Mouse (Mus musculus): ENCODE data around the gene Plekhm2. TPM values are rescaled to one million over a fixed set of nuclear protein-coding genes. Genes with fewer than 3 reads are reported as not detected.
A peak's percentile ranks its signal among the peaks of the same experiment; 100 is the strongest.

Plekhm2 gene
- total and polyA plus RNA-seq, 3 experiments, result 12.4 to 28.2 (median 13.7) TPM

DNA sequence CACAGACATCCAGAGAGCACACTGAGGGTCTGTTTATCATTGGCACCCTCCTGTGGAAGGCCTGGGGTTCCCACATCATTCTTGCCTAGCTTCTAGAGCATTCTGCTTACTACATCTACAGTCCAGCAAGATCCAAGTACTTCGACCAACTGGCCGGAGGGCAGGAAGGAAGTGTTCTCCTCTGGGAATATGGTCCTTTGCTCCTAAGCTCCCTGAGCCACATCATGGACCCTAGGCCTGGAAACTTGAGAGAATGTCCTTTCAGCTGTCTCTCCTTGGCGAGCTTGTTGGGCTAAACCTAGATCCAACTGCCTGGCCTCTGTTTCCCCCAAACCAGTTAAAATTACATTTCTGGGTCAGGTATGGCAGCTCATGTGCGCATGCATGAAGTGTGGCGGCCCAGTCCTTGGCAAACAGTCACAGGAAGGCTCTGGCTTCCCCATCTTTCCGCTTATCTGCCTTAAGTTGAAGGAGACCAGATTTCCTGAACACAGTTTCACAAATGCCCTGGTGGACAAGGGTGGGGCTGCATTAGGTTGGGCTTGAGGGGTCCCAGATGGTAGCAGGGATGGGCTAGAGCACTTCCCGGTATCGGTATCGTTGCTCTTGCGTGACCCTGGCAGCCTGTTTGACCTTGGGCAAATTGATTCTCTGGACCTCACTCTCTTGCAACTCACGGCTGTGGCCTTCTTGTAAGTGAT, 62.0 kb downstream of the Plekhm2 start:
- Histone ChIP-seq H3K27me3 (replicated peaks) (no peaks in the 10 kb centered on the region), H3K27ac (ENCODE audit: insufficient read depth, low read depth) (no peak overlapping the region), H3K79me2 (replicated peaks; ENCODE audit: control insufficient read depth, extremely low read depth, insufficient read depth, poor library complexity, severe bottlenecking) (no peaks in the 10 kb centered on the region), H3K4me3 (replicated peaks in 1 of 3; ENCODE audit: low read depth in 2 of 3, low read length in 2 of 3, poor library complexity in 1 of 3) (no peak overlapping the region), H3K4me1 (ENCODE audit: control insufficient read depth in 1 of 2, insufficient read depth in 2 of 2) (peaks cover 11 to 18% of the 10 kb centered on the region in 2 experiments), H3K9ac (ENCODE audit: insufficient read depth, low read depth) (no peak overlapping the region), H3K9me3 (replicated peaks; ENCODE audit: low read length) (peaks cover 6% of the 10 kb centered on the region), H3K4me2 (ENCODE audit: insufficient read depth, low read depth, poor library complexity, severe bottlenecking) (no peak overlapping the region), H3K36me3 (replicated peaks in 1 of 2; ENCODE audit: control insufficient read depth in 1 of 2, insufficient read depth in 1 of 2, low read length in 1 of 2) (no peaks in the 10 kb centered on the region)
- DNase-seq (ENCODE audit: extremely low read depth), result no peak
- no peak for TF ChIP-seq PAX5 (IDR thresholded peaks at IDR 0.05; ENCODE audit: low read length)
- no peak for TF ChIP-seq ZC3H11A (IDR thresholded peaks at IDR 0.05; ENCODE audit: low read depth, low read length)
- no peak for TF ChIP-seq TBP (conservative IDR thresholded peaks at IDR 0.05; ENCODE audit: low read depth, low read length)
- no peak for TF ChIP-seq NELFE (IDR thresholded peaks at IDR 0.05; ENCODE audit: low read depth, low read length)
- no peak for TF ChIP-seq EP300 (IDR thresholded peaks at IDR 0.05; ENCODE audit: low read length)
- TF ChIP-seq ZKSCAN1 (IDR thresholded peaks at IDR 0.05; ENCODE audit: borderline replicate concordance, low read depth, low read length), result no peak
- TF ChIP-seq RCOR1 (conservative IDR thresholded peaks at IDR 0.05; ENCODE audit: low read depth, low read length), result no peak
- TF ChIP-seq ZNF384 (IDR thresholded peaks at IDR 0.05; ENCODE audit: low read depth, low read length), result no peak
- no peak for TF ChIP-seq ETS1 (conservative IDR thresholded peaks at IDR 0.05; ENCODE audit: low read depth, low read length)
- TF ChIP-seq CHD2 (IDR thresholded peaks at IDR 0.05; ENCODE audit: low read length), result no peak
- TF ChIP-seq JUND (conservative IDR thresholded peaks at IDR 0.05; ENCODE audit: low read depth, low read length), result no peak
- TF ChIP-seq MXI1 (IDR thresholded peaks at IDR 0.05; ENCODE audit: low read depth, low read length), result no peak
- no peak for TF ChIP-seq MAFK (IDR thresholded peaks at IDR 0.05; ENCODE audit: insufficient replicate concordance, low read length)
- TF ChIP-seq USF2 (conservative IDR thresholded peaks at IDR 0.05; ENCODE audit: low read depth, low read length), result no peak
- dilution Hi-C loops (cut with MboI; ENCODE audit: extremely low pct_ligation_motif_present, extremely low pct_unique_long_range_greater_than_20kb, low sequenced_read_pairs) (no loop called here), in situ Hi-C loops (cut with MboI; ENCODE audit: low pct_ligation_motif_present, low pct_unique_long_range_greater_than_20kb, low sequenced_read_pairs) (no loop called here)

- dilution Hi-C loops (cut with MboI; ENCODE audit: extremely low pct_ligation_motif_present, extremely low pct_unique_long_range_greater_than_20kb, low sequenced_read_pairs) (no loop called here), in situ Hi-C loops (cut with MboI; ENCODE audit: low pct_ligation_motif_present, low pct_unique_long_range_greater_than_20kb, low sequenced_read_pairs) (no loop called here)
- Histone ChIP-seq H3K36me3 (replicated peaks in 1 of 2; ENCODE audit: control insufficient read depth in 1 of 2, insufficient read depth in 1 of 2, low read length in 1 of 2) (no peaks in the 10 kb centered on the region), H3K27me3 (replicated peaks) (no peaks in the 10 kb centered on the region), H3K27ac (ENCODE audit: insufficient read depth, low read depth) (no peak overlapping the region), H3K9ac (ENCODE audit: insufficient read depth, low read depth) (no peak overlapping the region), H3K4me2 (ENCODE audit: insufficient read depth, low read depth, poor library complexity, severe bottlenecking) (no peak overlapping the region), H3K4me1 (ENCODE audit: control insufficient read depth in 1 of 2, insufficient read depth in 2 of 2) (peaks cover 10 to 18% of the 10 kb centered on the region in 2 experiments), H3K9me3 (replicated peaks; ENCODE audit: low read length) (peaks cover 3% of the 10 kb centered on the region), H3K79me2 (replicated peaks; ENCODE audit: control insufficient read depth, extremely low read depth, insufficient read depth, poor library complexity, severe bottlenecking) (no peaks in the 10 kb centered on the region), H3K4me3 (replicated peaks in 1 of 3; ENCODE audit: low read depth in 2 of 3, low read length in 2 of 3, poor library complexity in 1 of 3) (no peak overlapping the region)
- DNase-seq (ENCODE audit: extremely low read depth), result no peak
- TF ChIP-seq ELF1 (IDR thresholded peaks at IDR 0.05; ENCODE audit: low read depth, low read length) (0 out of 2 replicates have a peak, but pooled peaks have one; percentile 45), CTCF (conservative IDR thresholded peaks at IDR 0.05 in 1 of 2, IDR thresholded peaks at IDR 0.05 in 1 of 2; ENCODE audit: low read depth in 2 of 2, low read length in 2 of 2) (peak in 1 of 2 experiments; percentile 16; a peak in 1 of 4 replicates), ZNF384 (IDR thresholded peaks at IDR 0.05; ENCODE audit: low read depth, low read length) (no peak)
These were observed 63.4 kb downstream of the Plekhm2 start for GRCm38 (mm10) chr4:141601148-141601862.
